Mouse (Mus musculus): Measurements from ENCODE around the gene Fem1b. TPM values are rescaled to one million over a fixed set of nuclear protein-coding genes. Genes with fewer than 3 reads are reported as not detected.

Fem1b gene
- polyA plus RNA-seq, 1 experiment from 2014 or later, result 37.6 TPM

GRCm38 (mm10) chr9:62746646-62747045 lies 65.1 kb downstream of the Fem1b start:
- ATAC-seq (ENCODE audit: insufficient read depth) (no peak), DNase-seq (peak; percentile 48)
- 51% methylated on average over 6 of the region's 6 CpGs for WGBS
- no peaks in the 10 kb centered on the region for H3K4me1 ChIP-seq (ENCODE audit: insufficient read depth)
- no peaks in the 10 kb centered on the region for H3K9me3 ChIP-seq (ENCODE audit: low read depth, low read length)
- no peak overlapping the region for H3K27ac ChIP-seq (ENCODE audit: low read depth)
- H3K9ac ChIP-seq, result no peak overlapping the region
- no peak overlapping the region for H3K4me2 ChIP-seq
- H3K4me3 ChIP-seq (ENCODE audit: low read depth, low read length), result no peak overlapping the region
- no peak for TF ChIP-seq CTCF (IDR thresholded peaks at IDR 0.05; ENCODE audit: low read depth)
- no peaks in the 10 kb centered on the region for H3K36me3 ChIP-seq (ENCODE audit: insufficient read depth)
- no peaks in the 10 kb centered on the region for H3K27me3 ChIP-seq (ENCODE audit: insufficient read depth, low read length)

GRCm38 (mm10) chr9:62744558-62745275 lies 67.0 kb downstream of the Fem1b start:
- Histone ChIP-seq H3K4me3 (ENCODE audit: low read depth, low read length) (no peak overlapping the region), H3K36me3 (ENCODE audit: insufficient read depth) (no peaks in the 10 kb centered on the region), H3K9me3 (ENCODE audit: low read depth, low read length) (no peaks in the 10 kb centered on the region), H3K27me3 (ENCODE audit: insufficient read depth, low read length) (no peaks in the 10 kb centered on the region), H3K27ac (ENCODE audit: low read depth) (no peak overlapping the region), H3K4me1 (ENCODE audit: insufficient read depth) (no peaks in the 10 kb centered on the region), H3K9ac (no peak overlapping the region), H3K4me2 (no peak overlapping the region)
- TF ChIP-seq CTCF (IDR thresholded peaks at IDR 0.05; ENCODE audit: low read depth), result peak; percentile 85
- 49% methylated on average over 7 of the region's 7 CpGs for WGBS
- no peak for ATAC-seq (ENCODE audit: insufficient read depth)
- DNase-seq, result peak; percentile 84

Other genes starting within 250 kb of the Fem1b start
- gene Itga11, start 134.1 kb downstream of the Fem1b start, polyA plus RNA-seq (2014; fragmentation: Nextera tagmentation; extraction: Ambion mirVana), result 0.49 and 0.51 TPM in 2 replicates
- 27.3 and 27.7 TPM in 2 replicates for gene Cln6, start 26.9 kb upstream of the Fem1b start, polyA plus RNA-seq (2014; fragmentation: Nextera tagmentation; extraction: Ambion mirVana)
- 11.6 and 13.4 TPM in 2 replicates for gene Calml4, start 46.1 kb upstream of the Fem1b start, polyA plus RNA-seq (2014; fragmentation: Nextera tagmentation; extraction: Ambion mirVana)
- gene Pias1, start 176.0 kb upstream of the Fem1b start, polyA plus RNA-seq (2014; fragmentation: Nextera tagmentation; extraction: Ambion mirVana), result 68.3 and 74.4 TPM in 2 replicates

Data from lung, embryonic 14.5 days (tissue).